Mouse (Mus musculus): ENCODE results near the gene Tcf23. TPM values are rescaled to one million over a fixed set of nuclear protein-coding genes. Genes with fewer than 3 reads are reported as not detected.
A peak's percentile ranks its signal among the peaks of the same experiment; 100 is the strongest.
"Not testable (repeated sequence)": the region's sequence is repeated elsewhere in the genome, so short reads cannot be mapped to it uniquely, and the experiment has no call there.

The Tcf23 gene
- polyA plus RNA-seq, 1 experiment from 2014 or later = 0.40 TPM

DNA sequence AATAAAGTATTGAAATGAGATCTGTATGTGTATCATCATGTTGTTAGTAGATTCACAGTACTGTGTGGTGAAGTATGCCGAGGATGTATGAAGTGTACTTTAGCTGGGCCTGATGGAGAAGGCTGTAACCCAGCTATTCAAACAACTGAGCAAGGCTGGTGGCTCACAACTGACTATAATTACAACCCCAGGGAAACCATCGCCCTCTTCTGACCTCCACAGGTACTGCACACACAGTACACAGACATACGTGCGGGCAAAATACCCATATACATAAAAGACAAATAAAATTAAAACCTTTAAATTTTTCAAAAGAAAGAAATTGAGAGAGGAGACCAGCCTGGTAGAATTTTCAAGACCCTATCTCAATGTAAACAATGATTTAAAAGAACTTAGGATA is 33.1 kb downstream of the Tcf23 start:
- Histone ChIP-seq H3K27me3 (ENCODE audit: control insufficient read depth, insufficient read depth, low read depth, low read length) (no peaks in the 10 kb centered on the region), H3K4me1 (replicated peaks; ENCODE audit: control insufficient read depth, insufficient read depth, low read length) (peaks cover 2% of the 10 kb centered on the region; the same call in 1 of the 2 replicates), H3K27ac (ENCODE audit: low read length) (no peak overlapping the region), H3K4me3 (ENCODE audit: low read length) (no peak overlapping the region), H3K9me3 (ENCODE audit: control insufficient read depth, low read length) (no peaks in the 10 kb centered on the region), H3K9ac (ENCODE audit: low read length) (no peak overlapping the region), H3K36me3 (ENCODE audit: control insufficient read depth, insufficient read depth, low read length) (no peaks in the 10 kb centered on the region), H3K4me2 (ENCODE audit: low read depth, low read length) (no peak overlapping the region)
- 78% methylated on average over 4 of the region's 4 CpGs for WGBS
- ATAC-seq (ENCODE audit: low read depth) = no peak

DNA sequence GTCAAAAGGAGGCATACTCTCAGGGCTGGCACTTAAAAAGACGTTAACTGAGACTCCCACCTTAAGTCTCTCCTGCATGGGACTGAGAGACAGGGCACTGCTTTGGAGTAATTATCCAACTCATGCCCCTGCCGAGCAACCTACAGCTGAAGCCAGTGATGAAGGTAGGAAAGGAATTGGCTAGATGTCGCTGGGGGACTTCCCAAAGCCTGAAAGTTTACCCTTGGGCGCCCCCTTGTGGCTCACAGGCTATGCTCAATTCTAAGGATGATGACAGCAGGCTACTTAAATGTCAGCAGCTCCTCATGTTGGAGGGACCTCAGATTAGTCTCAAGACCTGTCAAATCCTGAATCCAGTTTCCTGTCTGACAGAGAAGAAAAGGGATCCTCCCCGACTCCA is 35.7 kb downstream of the Tcf23 start:
- Histone ChIP-seq H3K9me3 (ENCODE audit: control insufficient read depth, low read length) (no peaks in the 10 kb centered on the region), H3K4me1 (replicated peaks; ENCODE audit: control insufficient read depth, insufficient read depth, low read length) (peaks cover 2% of the 10 kb centered on the region; the same call in 1 of the 2 replicates), H3K4me2 (ENCODE audit: low read depth, low read length) (no peak overlapping the region), H3K27ac (ENCODE audit: low read length) (no peak overlapping the region), H3K9ac (ENCODE audit: low read length) (no peak overlapping the region), H3K36me3 (ENCODE audit: control insufficient read depth, insufficient read depth, low read length) (no peaks in the 10 kb centered on the region), H3K4me3 (ENCODE audit: low read length) (no peak overlapping the region), H3K27me3 (ENCODE audit: control insufficient read depth, insufficient read depth, low read depth, low read length) (no peaks in the 10 kb centered on the region)
- peak; percentile 75 for ATAC-seq (ENCODE audit: low read depth)
- under 1% methylated on average over 5 of the region's 5 CpGs for WGBS

DNA sequence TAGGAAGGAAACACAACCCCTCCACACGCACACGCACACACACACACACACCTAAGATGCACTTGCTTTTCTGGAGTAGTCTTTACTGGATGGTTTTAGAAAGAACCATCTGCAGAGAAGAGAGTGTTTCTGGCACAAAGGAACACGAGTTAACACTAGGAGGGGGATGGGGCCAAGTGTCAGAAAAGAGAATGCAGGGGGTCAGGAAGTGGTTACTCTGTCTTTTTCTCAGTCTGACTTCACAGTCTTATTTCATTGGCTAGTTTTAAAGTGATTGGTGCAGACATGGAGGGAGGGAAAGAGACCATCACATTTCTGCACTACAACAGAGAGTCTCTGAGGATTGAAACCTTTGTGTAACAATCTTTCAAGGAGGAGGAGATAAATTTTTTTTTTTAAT is 44.3 kb downstream of the Tcf23 start:
- no peak for ATAC-seq (ENCODE audit: low read depth)
- Histone ChIP-seq H3K9ac (ENCODE audit: low read length) (no peak overlapping the region), H3K9me3 (ENCODE audit: control insufficient read depth, low read length) (no peaks in the 10 kb centered on the region), H3K27me3 (ENCODE audit: control insufficient read depth, insufficient read depth, low read depth, low read length) (no peaks in the 10 kb centered on the region), H3K27ac (ENCODE audit: low read length) (no peak overlapping the region), H3K4me3 (ENCODE audit: low read length) (no peak overlapping the region), H3K36me3 (ENCODE audit: control insufficient read depth, insufficient read depth, low read length) (no peaks in the 10 kb centered on the region), H3K4me1 (replicated peaks; ENCODE audit: control insufficient read depth, insufficient read depth, low read length) (no peaks in the 10 kb centered on the region), H3K4me2 (ENCODE audit: low read depth, low read length) (no peak overlapping the region)
- 62% methylated on average over 3 of the region's 3 CpGs for WGBS

DNA sequence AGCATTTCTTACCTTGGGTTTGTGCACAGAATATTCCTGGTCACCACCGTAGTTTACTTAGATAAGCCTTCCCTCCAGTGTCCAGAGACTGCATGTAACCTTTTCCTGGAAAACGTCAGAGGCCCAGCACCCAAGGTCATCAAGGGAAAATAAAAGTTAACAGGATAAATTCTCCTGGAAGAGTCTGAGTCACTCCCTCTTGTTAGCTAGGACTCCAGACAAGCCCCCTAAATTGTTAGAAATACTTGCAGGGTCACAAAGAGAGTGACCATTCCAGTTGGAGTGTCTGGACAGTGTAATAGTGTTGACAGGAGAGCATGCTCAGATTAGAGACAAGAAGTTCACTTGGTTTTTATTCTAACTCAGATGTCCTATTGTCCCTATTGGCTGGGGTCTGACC is 47.5 kb downstream of the Tcf23 start:
- Histone ChIP-seq H3K27ac (ENCODE audit: low read length) (no peak overlapping the region), H3K9me3 (ENCODE audit: control insufficient read depth, low read length) (no peaks in the 10 kb centered on the region), H3K36me3 (ENCODE audit: control insufficient read depth, insufficient read depth, low read length) (no peaks in the 10 kb centered on the region), H3K4me2 (ENCODE audit: low read depth, low read length) (no peak overlapping the region), H3K9ac (ENCODE audit: low read length) (no peak overlapping the region), H3K27me3 (ENCODE audit: control insufficient read depth, insufficient read depth, low read depth, low read length) (no peaks in the 10 kb centered on the region), H3K4me3 (ENCODE audit: low read length) (no peak overlapping the region), H3K4me1 (replicated peaks; ENCODE audit: control insufficient read depth, insufficient read depth, low read length) (no peaks in the 10 kb centered on the region)
- no peak for ATAC-seq (ENCODE audit: low read depth)
- WGBS = 60% methylated on average over 2 of the region's 2 CpGs

- not testable (repeated sequence) for H3K4me2 ChIP-seq (ENCODE audit: low read depth, low read length); H3K27ac ChIP-seq (ENCODE audit: low read length); H3K4me1 ChIP-seq (replicated peaks; ENCODE audit: control insufficient read depth, insufficient read depth, low read length); ATAC-seq (ENCODE audit: low read depth); H3K4me3 ChIP-seq (ENCODE audit: low read length); H3K36me3 ChIP-seq (ENCODE audit: control insufficient read depth, insufficient read depth, low read length); H3K9me3 ChIP-seq (ENCODE audit: control insufficient read depth, low read length); H3K9ac ChIP-seq (ENCODE audit: low read length); H3K27me3 ChIP-seq (ENCODE audit: control insufficient read depth, insufficient read depth, low read depth, low read length)
- WGBS = 80% methylated on average over 4 of the region's 5 CpGs
These were observed 53.3 kb downstream of the Tcf23 start for GRCm38 (mm10) chr5:31021790-31022189.

- Histone ChIP-seq H3K27me3 (ENCODE audit: control insufficient read depth, insufficient read depth, low read depth, low read length) (no peaks in the 10 kb centered on the region), H3K27ac (ENCODE audit: low read length) (no peak overlapping the region)
- WGBS = 52% methylated on average over 1 of the region's 1 CpGs
These were observed 54.2 kb downstream of the Tcf23 start for GRCm38 (mm10) chr5:31022690-31023089.

GRCm38 (mm10) chr5:31023254-31023653 is 54.8 kb downstream of the Tcf23 start:
- Histone ChIP-seq H3K9me3 (ENCODE audit: control insufficient read depth, low read length) (no peaks in the 10 kb centered on the region), H3K9ac (ENCODE audit: low read length) (no peak overlapping the region), H3K36me3 (ENCODE audit: control insufficient read depth, insufficient read depth, low read length) (no peaks in the 10 kb centered on the region), H3K4me1 (replicated peaks; ENCODE audit: control insufficient read depth, insufficient read depth, low read length) (no peaks in the 10 kb centered on the region), H3K4me3 (ENCODE audit: low read length) (no peak overlapping the region), H3K4me2 (ENCODE audit: low read depth, low read length) (no peak overlapping the region), H3K27me3 (ENCODE audit: control insufficient read depth, insufficient read depth, low read depth, low read length) (no peaks in the 10 kb centered on the region), H3K27ac (ENCODE audit: low read length) (no peak overlapping the region)
- 17% methylated on average over 4 of the region's 4 CpGs for WGBS
- ATAC-seq (ENCODE audit: low read depth) = no peak

More at GRCm38 (mm10) chr5:31022690-31023089, 54.2 kb downstream of the Tcf23 start:
- Histone ChIP-seq H3K9me3 (ENCODE audit: control insufficient read depth, low read length) (no peaks in the 10 kb centered on the region), H3K4me1 (replicated peaks; ENCODE audit: control insufficient read depth, insufficient read depth, low read length) (no peaks in the 10 kb centered on the region), H3K4me2 (ENCODE audit: low read depth, low read length) (no peak overlapping the region), H3K4me3 (ENCODE audit: low read length) (no peak overlapping the region), H3K9ac (ENCODE audit: low read length) (no peak overlapping the region), H3K36me3 (ENCODE audit: control insufficient read depth, insufficient read depth, low read length) (no peaks in the 10 kb centered on the region)
- ATAC-seq (ENCODE audit: low read depth) = no peak

DNA sequence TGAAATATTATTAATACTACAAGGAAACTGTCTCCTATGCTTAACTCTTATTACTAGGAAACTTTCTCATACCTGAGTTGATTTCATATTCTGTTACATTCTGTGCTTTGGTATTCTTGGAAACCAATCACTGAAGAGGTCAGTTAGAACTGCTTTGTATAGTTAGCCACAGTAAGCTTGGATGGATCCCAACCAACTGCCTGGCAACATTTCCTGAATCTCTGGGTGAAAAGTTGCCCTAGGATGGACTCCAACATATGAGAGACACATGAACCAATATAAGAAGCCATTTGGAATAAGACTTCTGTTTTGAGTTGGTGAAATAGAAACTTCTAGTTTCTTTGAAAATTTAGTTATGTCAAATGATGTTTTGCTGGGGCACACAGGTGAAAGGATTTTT is 56.2 kb downstream of the Tcf23 start:
- H3K9ac ChIP-seq (ENCODE audit: low read length) = no peak overlapping the region
- no peaks in the 10 kb centered on the region for H3K4me1 ChIP-seq (replicated peaks; ENCODE audit: control insufficient read depth, insufficient read depth, low read length)
- no peak overlapping the region for H3K4me3 ChIP-seq (ENCODE audit: low read length)
- no peaks in the 10 kb centered on the region for H3K27me3 ChIP-seq (ENCODE audit: control insufficient read depth, insufficient read depth, low read depth, low read length)
- no peak for ATAC-seq (ENCODE audit: low read depth)
- H3K4me2 ChIP-seq (ENCODE audit: low read depth, low read length) = no peak overlapping the region
- no peaks in the 10 kb centered on the region for H3K36me3 ChIP-seq (ENCODE audit: control insufficient read depth, insufficient read depth, low read length)
- H3K27ac ChIP-seq (ENCODE audit: low read length) = no peak overlapping the region
- no peaks in the 10 kb centered on the region for H3K9me3 ChIP-seq (ENCODE audit: control insufficient read depth, low read length)

Measured in lung, embryonic 16.5 days (tissue).